Mouse (Mus musculus) thymus, adult 2 months (tissue): ENCODE measurements around the gene Atf6.

Experiments used
- CTCF ChIP-seq: fragments of 200-500 bp; IDR thresholded peaks from 2 replicates; pipeline ENCODE4 v1.5.1; 2012; ENCODE audit warnings: mild to moderate bottlenecking, control low read depth, low read length, moderate library complexity, borderline replicate concordance; ENCODE audit not compliant: control insufficient read depth, poor library complexity, insufficient read depth; ENCODE audit errors: extremely low read depth
- POLR2A ChIP-seq: fragments of 200-500 bp; IDR thresholded peaks from 2 replicates; pipeline ENCODE4 v1.6.1; 2012; ENCODE audit warnings: mild to moderate bottlenecking, low read length, control low read depth, moderate library complexity; ENCODE audit not compliant: control insufficient read depth, poor library complexity, insufficient read depth; ENCODE audit errors: extremely low read depth

GRCm38 (mm10) chr1:170882915-170883485, 15.4 kb upstream of the Atf6 start:
- TF ChIP-seq POLR2A (no peak), CTCF (no peak)
